Mouse (Mus musculus): Measurements from ENCODE around the gene Gng7. TPM values are rescaled to one million over a fixed set of nuclear protein-coding genes. Genes with fewer than 3 reads are reported as not detected.

Gng7 gene
- polyA plus RNA-seq, 1 experiment from 2014 or later, result 15.3 TPM

DNA sequence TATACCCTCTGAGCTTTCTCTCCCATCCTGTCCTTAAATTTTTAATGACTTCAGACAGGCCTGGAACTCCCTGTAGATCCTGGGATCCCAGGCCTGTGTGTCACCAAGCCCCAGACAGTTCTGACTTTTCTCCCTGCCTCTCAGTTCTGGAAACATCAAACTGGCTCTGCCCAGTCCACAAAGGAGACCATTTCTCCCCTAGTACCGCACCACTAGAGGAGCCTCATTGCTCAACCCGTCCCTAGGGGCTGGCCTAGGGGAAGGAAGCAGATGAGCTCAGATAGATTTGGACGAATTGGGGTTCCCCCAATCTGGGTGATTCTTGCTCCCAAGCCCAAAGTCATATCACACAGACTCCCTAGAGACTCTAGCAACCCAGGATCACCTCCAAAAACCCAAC lies 79.5 kb downstream of the Gng7 start:
- Histone ChIP-seq H3K4me2 (ENCODE audit: low read length) (no peak overlapping the region; the same call in 1 of the 2 replicates), H3K4me3 (ENCODE audit: low read depth, low read length) (no peak overlapping the region), H3K36me3 (ENCODE audit: control insufficient read depth, insufficient read depth, low read length) (no peaks in the 10 kb centered on the region), H3K27me3 (replicated peaks; ENCODE audit: control insufficient read depth, insufficient read depth, low read length) (peaks cover 49% of the 10 kb centered on the region), H3K27ac (ENCODE audit: low read depth, low read length) (no peak overlapping the region), H3K9me3 (replicated peaks; ENCODE audit: control insufficient read depth, low read length) (no peaks in the 10 kb centered on the region), H3K9ac (ENCODE audit: low read length) (no peak overlapping the region), H3K4me1 (ENCODE audit: control insufficient read depth, insufficient read depth, low read length) (peaks cover 54% of the 10 kb centered on the region)
- ATAC-seq (no peak), DNase-seq (ENCODE audit: low spot score) (no peak)
- WGBS, result 22% methylated on average over 3 of the region's 3 CpGs

DNA sequence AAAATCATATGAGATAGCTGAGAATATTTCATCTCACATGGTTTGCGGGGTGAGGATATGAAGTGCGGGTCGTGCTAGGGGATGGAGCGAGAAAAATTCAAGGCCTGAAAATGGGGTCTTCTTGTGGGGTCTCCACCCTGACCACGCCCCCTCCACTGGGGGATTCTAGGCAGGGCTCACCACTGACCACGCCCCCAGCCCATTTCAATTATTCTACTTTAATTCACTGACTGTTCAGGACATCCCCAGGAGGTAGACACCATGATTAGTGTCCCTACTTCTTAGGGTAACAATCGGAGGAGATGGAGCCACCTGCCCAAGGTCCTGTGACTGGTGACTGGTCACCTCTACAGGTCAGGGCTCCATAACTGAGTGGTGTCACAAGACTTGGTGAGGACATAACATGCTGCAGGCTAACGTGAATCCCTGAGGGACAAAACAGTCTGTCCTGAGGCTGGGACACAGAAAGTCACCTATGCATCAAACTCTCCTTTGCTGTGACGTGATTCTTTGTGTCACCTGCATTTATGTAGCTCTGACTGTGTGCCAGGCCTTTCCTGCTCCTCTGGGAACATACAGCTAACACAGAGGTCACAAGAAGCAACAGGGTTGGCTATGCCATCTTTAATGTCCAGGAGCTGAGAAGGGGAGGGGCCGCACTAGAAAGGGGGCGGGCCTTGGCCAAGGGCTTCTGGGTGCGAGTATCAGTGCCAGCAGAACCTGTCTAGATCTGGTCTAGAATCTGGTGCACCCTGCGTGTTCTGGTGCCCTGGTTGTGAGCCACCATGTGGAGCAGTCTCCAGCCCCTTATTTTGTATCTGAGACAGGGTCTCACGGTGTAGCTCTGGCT lies 80.4 kb downstream of the Gng7 start:
- peaks cover 60% of the 10 kb centered on the region for H3K4me1 ChIP-seq (ENCODE audit: control insufficient read depth, insufficient read depth, low read length)
- no peak overlapping the region for H3K27ac ChIP-seq (ENCODE audit: low read depth, low read length)
- ATAC-seq, result no peak
- H3K4me2 ChIP-seq (ENCODE audit: low read length), result no peak overlapping the region
- no peaks in the 10 kb centered on the region for H3K9me3 ChIP-seq (replicated peaks; ENCODE audit: control insufficient read depth, low read length)
- WGBS, result 36% methylated on average over 14 of the region's 14 CpGs
- DNase-seq (ENCODE audit: low spot score), result no peak
- H3K27me3 ChIP-seq (replicated peaks; ENCODE audit: control insufficient read depth, insufficient read depth, low read length), result peaks cover 49% of the 10 kb centered on the region
- no peaks in the 10 kb centered on the region for H3K36me3 ChIP-seq (ENCODE audit: control insufficient read depth, insufficient read depth, low read length)
- H3K4me3 ChIP-seq (ENCODE audit: low read depth, low read length), result no peak overlapping the region
- no peak overlapping the region for H3K9ac ChIP-seq (ENCODE audit: low read length)

GRCm38 (mm10) chr10:80933421-80933979 lies 81.2 kb downstream of the Gng7 start:
- H3K9ac ChIP-seq (ENCODE audit: low read length), result no peak overlapping the region
- WGBS, result 4% methylated on average over 21 of the region's 21 CpGs
- no peak overlapping the region for H3K27ac ChIP-seq (ENCODE audit: low read depth, low read length)
- H3K4me3 ChIP-seq (ENCODE audit: low read depth, low read length), result peak overlapping the region; percentile 13; the same call in 1 of the 2 replicates
- peaks cover 49% of the 10 kb centered on the region for H3K27me3 ChIP-seq (replicated peaks; ENCODE audit: control insufficient read depth, insufficient read depth, low read length)
- peak overlapping the region; percentile 43 for H3K4me2 ChIP-seq (ENCODE audit: low read length)
- no peaks in the 10 kb centered on the region for H3K9me3 ChIP-seq (replicated peaks; ENCODE audit: control insufficient read depth, low read length)
- H3K4me1 ChIP-seq (ENCODE audit: control insufficient read depth, insufficient read depth, low read length), result peaks cover 58% of the 10 kb centered on the region
- H3K36me3 ChIP-seq (ENCODE audit: control insufficient read depth, insufficient read depth, low read length), result no peaks in the 10 kb centered on the region
- ATAC-seq (no peak), DNase-seq (ENCODE audit: low spot score) (peak; percentile 34)

GRCm38 (mm10) chr10:80932700-80933420 lies 81.9 kb downstream of the Gng7 start:
- Histone ChIP-seq H3K36me3 (ENCODE audit: control insufficient read depth, insufficient read depth, low read length) (no peaks in the 10 kb centered on the region), H3K9me3 (replicated peaks; ENCODE audit: control insufficient read depth, low read length) (no peaks in the 10 kb centered on the region), H3K9ac (ENCODE audit: low read length) (peak overlapping the region; percentile 49), H3K27me3 (replicated peaks; ENCODE audit: control insufficient read depth, insufficient read depth, low read length) (peaks cover 49% of the 10 kb centered on the region), H3K4me1 (ENCODE audit: control insufficient read depth, insufficient read depth, low read length) (peaks cover 56% of the 10 kb centered on the region), H3K4me2 (ENCODE audit: low read length) (peak overlapping the region; percentile 84), H3K27ac (ENCODE audit: low read depth, low read length) (no peak overlapping the region), H3K4me3 (ENCODE audit: low read depth, low read length) (peak overlapping the region; percentile 10; the same call in 1 of the 2 replicates)
- ATAC-seq (no peak), DNase-seq (ENCODE audit: low spot score) (no peak)
- WGBS, result 3% methylated on average over 17 of the region's 17 CpGs

- Histone ChIP-seq H3K4me3 (ENCODE audit: low read depth, low read length) (peak overlapping the region; percentile 10; the same call in 1 of the 2 replicates), H3K27ac (ENCODE audit: low read depth, low read length) (no peak overlapping the region), H3K4me1 (ENCODE audit: control insufficient read depth, insufficient read depth, low read length) (peaks cover 54% of the 10 kb centered on the region), H3K27me3 (replicated peaks; ENCODE audit: control insufficient read depth, insufficient read depth, low read length) (peaks cover 49% of the 10 kb centered on the region), H3K9ac (ENCODE audit: low read length) (peak overlapping the region; percentile 49), H3K9me3 (replicated peaks; ENCODE audit: control insufficient read depth, low read length) (no peaks in the 10 kb centered on the region), H3K4me2 (ENCODE audit: low read length) (peak overlapping the region; percentile 84), H3K36me3 (ENCODE audit: control insufficient read depth, insufficient read depth, low read length) (no peaks in the 10 kb centered on the region)
- DNase-seq (ENCODE audit: low spot score) (peak; percentile 66), ATAC-seq (no peak)
- WGBS, result under 1% methylated on average over 20 of the region's 20 CpGs
Observed at GRCm38 (mm10) chr10:80932206-80932605, 82.5 kb downstream of the Gng7 start.

DNA sequence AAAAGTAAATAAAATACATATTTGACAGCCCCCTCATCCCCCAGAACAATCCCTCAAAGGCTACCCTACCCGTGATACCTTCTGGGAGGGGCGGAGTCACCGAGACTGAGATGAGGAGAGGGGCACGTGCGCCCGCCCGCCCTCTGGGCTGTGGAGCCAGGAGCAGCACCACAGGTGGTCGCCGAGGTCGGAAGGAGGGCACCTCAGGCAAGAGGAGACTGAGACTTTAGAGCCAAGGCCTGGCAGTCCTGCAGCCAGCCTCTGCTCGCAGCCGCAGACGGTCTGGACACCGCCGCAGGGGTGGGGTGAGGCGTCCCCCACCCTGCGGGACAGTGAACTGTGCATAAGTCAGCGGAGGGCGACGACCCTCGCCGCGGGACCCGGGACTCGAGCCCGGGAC lies 83.0 kb downstream of the Gng7 start:
- Histone ChIP-seq H3K4me2 (ENCODE audit: low read length) (peak overlapping the region; percentile 84), H3K36me3 (ENCODE audit: control insufficient read depth, insufficient read depth, low read length) (no peaks in the 10 kb centered on the region), H3K9me3 (replicated peaks; ENCODE audit: control insufficient read depth, low read length) (no peaks in the 10 kb centered on the region), H3K9ac (ENCODE audit: low read length) (0 out of 2 replicates have a peak overlapping the region, but pooled peaks have one; percentile 1), H3K27me3 (replicated peaks; ENCODE audit: control insufficient read depth, insufficient read depth, low read length) (peaks cover 49% of the 10 kb centered on the region), H3K27ac (ENCODE audit: low read depth, low read length) (no peak overlapping the region), H3K4me3 (ENCODE audit: low read depth, low read length) (0 out of 2 replicates have a peak overlapping the region, but pooled peaks have one; percentile 10), H3K4me1 (ENCODE audit: control insufficient read depth, insufficient read depth, low read length) (peaks cover 52% of the 10 kb centered on the region)
- 1% methylated on average over 26 of the region's 26 CpGs for WGBS
- ATAC-seq, result no peak
- no peak for DNase-seq (ENCODE audit: low spot score)

DNA sequence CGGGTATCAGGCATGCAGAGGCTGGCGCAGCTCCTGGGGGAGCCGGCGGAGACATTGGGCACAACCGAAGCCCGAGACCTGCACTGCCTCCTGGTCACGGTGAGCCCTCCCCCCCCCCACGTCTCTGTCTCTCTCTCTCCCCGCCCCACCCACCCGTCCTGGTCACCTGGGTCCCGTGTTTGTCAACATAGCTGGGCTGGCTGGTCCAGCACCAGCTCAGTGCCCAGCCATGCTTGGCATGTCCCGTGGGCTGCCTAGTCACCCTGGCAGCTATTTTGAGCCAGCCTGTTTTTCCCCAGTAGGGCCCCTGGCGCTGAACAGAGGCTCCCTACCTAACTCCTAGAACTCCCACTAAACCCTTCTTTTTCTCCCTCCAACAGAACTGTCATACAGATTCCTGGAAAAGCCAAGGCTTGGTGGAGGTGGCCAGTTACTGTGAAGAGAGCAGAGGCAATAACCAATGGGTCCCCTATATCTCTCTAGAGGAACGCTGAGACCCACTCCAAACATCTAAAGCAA lies 83.5 kb downstream of the Gng7 start:
- H3K27me3 ChIP-seq (replicated peaks; ENCODE audit: control insufficient read depth, insufficient read depth, low read length), result peaks cover 46% of the 10 kb centered on the region
- peak overlapping the region; percentile 64; the same call in 1 of the 2 replicates for H3K9ac ChIP-seq (ENCODE audit: low read length)
- ATAC-seq (no peak), DNase-seq (ENCODE audit: low spot score) (no peak)
- H3K4me3 ChIP-seq (ENCODE audit: low read depth, low read length), result peak overlapping the region; percentile 37
- H3K27ac ChIP-seq (ENCODE audit: low read depth, low read length), result no peak overlapping the region
- H3K4me2 ChIP-seq (ENCODE audit: low read length), result peak overlapping the region; percentile 84
- 2% methylated on average over 13 of the region's 14 CpGs for WGBS
- H3K4me1 ChIP-seq (ENCODE audit: control insufficient read depth, insufficient read depth, low read length), result peaks cover 47% of the 10 kb centered on the region
- no peaks in the 10 kb centered on the region for H3K36me3 ChIP-seq (ENCODE audit: control insufficient read depth, insufficient read depth, low read length)
- H3K9me3 ChIP-seq (replicated peaks; ENCODE audit: control insufficient read depth, low read length), result no peaks in the 10 kb centered on the region

GRCm38 (mm10) chr10:80930361-80931152 lies 84.2 kb downstream of the Gng7 start:
- ATAC-seq, result peak; percentile 8
- under 1% methylated on average over 45 of the region's 45 CpGs for WGBS
- peaks cover 41% of the 10 kb centered on the region for H3K4me1 ChIP-seq (ENCODE audit: control insufficient read depth, insufficient read depth, low read length)

More at GRCm38 (mm10) chr10:80930361-80931152, 84.2 kb downstream of the Gng7 start:
- peaks cover 45% of the 10 kb centered on the region for H3K27me3 ChIP-seq (replicated peaks; ENCODE audit: control insufficient read depth, insufficient read depth, low read length)
- H3K27ac ChIP-seq (ENCODE audit: low read depth, low read length), result no peak overlapping the region
- no peaks in the 10 kb centered on the region for H3K9me3 ChIP-seq (replicated peaks; ENCODE audit: control insufficient read depth, low read length)
- peak; percentile 45 for DNase-seq (ENCODE audit: low spot score)
- peak overlapping the region; percentile 84 for H3K4me2 ChIP-seq (ENCODE audit: low read length)
- H3K36me3 ChIP-seq (ENCODE audit: control insufficient read depth, insufficient read depth, low read length), result no peaks in the 10 kb centered on the region
- H3K4me3 ChIP-seq (ENCODE audit: low read depth, low read length), result peak overlapping the region; percentile 37
- peak overlapping the region; percentile 64 for H3K9ac ChIP-seq (ENCODE audit: low read length)
